Mouse (Mus musculus) kidney, adult 9 months (tissue): ENCODE results near the gene Vamp5.

ENCODE experiments used
- DNase-seq: peaks from one replicate; pipeline ENCODE4 v3.0.0; 2022

Vamp5 gene

DNA sequence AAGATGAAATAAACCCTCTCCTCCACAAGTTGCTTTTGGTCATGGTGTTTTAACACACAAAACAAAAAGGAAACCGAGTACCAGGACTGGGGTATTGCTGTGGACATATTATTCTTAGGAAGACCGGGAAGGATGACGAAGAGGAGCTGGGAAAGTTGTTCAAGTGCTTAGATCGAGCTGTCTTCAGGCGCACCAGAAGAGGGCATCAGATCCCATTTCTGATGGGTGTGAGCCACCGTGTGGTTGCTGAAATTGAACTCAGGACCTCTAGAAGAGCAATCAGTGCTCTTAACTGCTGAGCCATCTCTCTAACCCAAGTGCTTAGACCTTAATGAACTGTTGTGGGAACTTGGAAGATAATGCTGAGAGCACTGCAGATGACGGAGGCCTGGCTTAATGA, 16.3 kb downstream of the Vamp5 start:
- DNase-seq = peak; percentile 31

DNA sequence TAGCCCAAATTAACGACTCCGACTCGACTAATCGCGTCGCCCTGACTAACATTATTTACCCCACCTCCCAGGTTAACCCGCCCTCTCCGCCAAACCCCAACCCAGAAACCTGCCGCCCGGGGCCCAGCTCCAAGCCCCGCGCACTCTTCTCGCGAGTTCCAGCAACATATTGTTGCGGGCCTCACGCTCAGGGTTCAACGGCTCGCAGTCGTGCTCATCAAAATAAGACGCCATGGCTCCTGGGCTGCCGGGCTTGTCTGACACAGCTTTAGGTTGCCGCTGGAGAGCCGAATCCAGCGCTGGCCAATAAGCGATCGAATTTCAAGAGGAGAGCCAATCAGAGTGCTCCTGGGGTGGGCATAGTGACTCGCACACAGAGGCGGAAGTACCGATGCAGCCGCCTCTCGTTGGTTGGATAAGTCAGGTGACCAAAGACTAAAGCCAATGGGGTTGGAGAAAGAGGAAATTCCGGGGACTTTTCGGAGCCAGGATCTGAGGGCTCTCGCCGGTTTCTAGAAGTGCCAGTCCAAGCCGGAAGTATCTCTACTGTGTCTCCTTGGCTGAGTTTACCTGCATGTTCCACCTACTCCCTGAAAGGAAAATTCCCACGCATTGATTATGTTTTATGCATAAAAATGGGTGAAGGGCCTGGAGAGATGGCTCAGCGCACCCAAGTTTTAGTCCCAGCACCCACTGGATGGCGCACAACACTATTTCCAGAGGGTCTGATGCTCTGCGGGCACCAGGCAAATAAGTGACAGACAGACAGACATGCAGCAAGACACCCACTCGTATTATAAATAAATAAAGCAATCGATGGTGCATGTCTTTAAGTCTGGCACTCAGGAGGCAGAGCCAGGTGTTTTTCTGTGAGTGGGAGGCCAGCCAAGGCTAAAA, 17.9 kb downstream of the Vamp5 start:
- DNase-seq = peak; percentile 99

DNA sequence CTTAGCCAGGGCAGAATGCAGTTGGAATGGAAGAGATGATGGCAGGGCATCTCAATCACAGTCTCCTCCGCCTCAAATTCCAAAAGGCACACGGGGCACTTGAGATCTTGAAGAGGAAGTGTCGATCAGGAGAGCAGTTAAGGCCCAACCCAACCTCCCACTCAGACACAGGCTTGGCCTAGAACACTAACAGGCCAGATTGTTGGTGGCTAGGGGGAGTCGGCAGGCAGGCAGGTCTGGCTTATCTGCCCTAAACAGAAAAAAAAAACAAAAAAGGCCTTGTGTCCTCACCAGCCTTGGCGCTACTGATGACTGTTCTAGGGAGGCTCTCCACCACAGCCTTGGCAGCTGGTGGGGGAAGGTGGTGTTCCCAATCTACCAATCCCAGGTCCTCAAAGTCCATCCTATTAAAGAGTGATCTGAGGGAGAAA, 19.1 kb downstream of the Vamp5 start:
- DNase-seq = no peak

DNA sequence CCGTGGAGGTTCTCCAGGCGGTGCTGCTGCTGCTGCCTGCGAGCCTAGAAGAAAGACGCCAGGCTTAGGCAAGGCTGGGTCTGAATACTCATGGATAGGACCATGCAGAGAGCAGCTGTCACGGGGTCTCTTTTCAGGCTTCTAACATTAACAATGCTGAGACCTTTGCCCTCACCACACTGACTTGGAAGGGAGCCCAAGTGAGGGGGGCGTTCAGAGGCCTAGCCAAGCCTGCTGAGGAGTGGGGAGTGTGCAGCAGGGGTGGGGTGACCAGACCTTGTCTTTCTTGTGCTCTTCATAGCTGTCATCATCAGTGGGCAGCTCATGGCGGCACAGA, 19.7 kb downstream of the Vamp5 start:
- peak; percentile 88 for DNase-seq

DNA sequence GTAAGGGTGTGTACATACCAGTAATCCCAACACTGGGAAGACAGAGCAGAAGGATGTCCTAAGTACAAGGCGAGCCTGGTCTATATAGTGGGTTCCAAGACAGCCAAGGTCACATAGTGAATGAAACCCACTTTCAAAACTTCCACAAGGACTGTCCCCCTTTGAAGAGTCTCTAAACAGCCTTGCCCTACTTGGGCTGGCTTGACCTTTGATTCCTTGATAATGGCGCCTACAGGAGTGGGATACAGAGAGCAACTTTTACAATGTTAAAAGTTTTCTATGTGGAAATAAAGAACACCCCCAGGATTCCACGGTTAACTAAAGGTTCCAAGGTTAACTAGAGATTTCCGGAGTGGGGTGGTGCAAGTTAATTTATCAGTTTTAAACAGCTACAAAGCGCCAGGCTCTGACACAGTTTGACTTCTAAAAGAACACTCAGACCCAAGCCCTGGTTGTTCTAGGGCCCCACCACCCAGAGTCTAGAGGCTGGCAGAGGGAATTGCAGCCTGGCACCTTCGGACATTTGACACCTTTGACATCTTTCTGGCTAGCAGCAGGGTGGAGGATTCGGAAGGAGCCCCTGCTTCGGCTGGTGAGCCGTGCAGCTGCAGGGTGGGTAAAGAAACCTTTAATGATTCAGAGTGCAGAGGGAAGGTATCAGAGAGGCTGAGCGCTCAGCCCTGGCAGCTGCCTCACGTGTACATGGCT, 20.2 kb downstream of the Vamp5 start:
- DNase-seq = peak; percentile 90

DNA sequence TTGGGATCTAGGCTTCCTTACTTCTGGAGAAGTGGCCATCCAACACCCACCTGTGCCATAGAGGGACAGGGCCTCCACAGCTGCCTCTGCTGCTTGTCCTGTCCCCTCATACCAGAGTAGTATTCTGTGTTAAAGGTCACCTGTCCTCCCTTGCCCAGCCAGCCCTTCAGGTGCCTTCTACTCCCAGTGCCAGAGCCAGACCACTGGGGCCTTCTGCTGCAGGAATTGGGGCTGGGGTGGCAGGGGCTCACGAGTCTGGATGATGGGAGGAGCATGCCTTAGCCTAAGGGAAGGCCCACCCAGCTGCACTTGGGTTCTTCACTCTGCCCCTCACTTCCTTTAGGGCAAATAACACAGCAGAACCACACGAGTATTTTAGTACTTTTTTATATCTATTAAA, 20.9 kb downstream of the Vamp5 start:
- no peak for DNase-seq

DNA sequence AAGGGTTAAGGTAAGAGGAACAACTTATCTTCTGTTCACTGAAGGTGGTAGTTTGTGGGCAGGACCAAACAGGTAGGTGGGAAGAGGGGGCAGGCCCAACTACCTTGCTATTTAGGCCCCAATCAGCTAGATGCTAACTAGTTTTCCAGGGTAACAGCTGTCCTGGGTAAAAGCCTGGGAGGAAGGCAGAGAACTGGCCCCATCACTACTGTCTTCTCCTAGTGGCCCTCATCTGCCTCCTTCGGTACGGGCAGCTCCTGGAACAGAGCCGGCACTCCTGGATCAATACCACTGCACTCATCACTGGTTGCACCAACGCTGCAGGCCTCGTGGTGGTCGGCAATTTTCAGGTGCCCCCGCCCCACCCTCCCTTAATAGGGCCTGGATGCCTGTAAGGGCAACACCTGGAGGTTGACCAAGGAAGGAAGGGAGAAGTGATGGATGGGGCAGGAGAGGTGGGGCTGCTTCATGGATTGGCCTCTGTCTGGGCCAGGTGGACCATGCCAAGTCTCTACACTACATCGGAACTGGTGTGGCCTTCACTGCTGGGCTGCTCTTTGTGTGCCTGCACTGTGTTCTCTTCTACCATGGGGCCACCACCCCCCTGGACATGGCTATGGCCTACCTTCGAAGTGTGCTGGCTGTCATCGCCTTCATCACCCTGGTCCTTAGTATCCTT, 22.0 kb downstream of the Vamp5 start:
- DNase-seq = no peak

DNA sequence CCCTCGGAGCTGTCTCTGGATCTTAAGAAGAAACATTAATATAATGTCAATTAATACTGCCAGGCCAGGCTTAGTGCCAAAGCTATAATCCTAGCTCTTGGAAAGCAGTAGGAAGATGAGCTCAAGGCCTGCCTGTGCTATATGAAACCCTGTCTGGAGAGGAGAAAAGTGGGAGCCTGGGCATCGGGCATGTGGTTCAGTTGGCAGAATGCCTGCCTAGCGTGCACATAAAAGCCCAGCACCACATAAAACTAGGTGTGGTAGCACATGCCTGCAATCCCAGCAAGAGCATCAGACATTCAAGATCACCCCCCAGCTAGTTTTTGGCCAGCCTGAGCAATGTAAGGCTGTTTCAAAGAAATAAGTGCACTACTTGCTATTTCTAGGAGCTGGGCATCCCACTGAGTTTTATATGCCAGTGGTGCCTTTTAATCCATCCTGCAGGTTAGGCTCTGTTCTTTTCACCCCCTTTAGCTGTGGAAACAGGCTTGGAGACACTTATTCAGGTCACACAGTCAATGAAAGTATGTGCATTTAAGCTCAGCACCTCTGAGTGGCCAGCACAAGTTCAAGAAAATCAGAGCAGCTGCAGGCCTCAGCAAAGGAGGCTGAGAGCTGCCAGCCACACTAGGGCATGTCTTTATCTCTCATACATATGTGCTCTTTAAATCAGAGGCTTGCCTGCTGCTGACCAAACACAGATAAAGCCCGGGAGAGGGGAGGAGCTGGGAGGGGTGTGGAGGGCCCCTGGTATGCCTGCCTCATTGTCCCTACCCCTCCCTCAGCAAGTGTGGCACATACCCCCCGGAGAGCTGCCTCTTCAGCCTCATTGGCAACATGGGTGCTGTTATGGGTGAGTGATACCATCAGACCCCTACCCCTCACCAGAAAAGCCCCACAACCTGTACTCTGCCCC, 22.8 kb downstream of the Vamp5 start:
- DNase-seq = peak; percentile 44

DNA sequence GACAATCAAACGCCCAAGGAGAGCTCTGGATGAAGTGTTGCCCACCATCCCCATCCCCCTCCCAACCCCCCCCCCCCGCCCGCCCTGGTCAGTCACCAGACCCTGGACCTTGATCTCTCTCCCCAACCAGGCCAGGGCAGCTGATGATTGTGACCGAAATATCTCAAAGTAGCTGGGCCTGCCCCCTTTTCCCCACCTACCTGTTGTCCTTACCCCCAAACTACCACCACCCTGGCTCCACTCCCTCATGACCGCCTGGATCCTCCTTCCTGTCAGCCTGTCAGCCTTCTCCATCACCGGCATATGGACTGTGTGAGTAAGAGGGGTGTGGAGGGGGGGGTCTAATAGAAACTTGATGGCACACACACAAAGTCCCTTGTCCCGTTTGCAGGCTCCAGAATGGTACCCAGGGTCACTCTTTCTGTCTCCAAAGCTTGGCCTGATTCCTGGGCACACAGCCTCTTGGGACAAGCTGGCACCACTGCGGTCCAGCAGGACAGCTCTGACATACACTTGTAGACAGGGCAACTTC, 24.2 kb downstream of the Vamp5 start:
- peak; percentile 74 for DNase-seq

DNA sequence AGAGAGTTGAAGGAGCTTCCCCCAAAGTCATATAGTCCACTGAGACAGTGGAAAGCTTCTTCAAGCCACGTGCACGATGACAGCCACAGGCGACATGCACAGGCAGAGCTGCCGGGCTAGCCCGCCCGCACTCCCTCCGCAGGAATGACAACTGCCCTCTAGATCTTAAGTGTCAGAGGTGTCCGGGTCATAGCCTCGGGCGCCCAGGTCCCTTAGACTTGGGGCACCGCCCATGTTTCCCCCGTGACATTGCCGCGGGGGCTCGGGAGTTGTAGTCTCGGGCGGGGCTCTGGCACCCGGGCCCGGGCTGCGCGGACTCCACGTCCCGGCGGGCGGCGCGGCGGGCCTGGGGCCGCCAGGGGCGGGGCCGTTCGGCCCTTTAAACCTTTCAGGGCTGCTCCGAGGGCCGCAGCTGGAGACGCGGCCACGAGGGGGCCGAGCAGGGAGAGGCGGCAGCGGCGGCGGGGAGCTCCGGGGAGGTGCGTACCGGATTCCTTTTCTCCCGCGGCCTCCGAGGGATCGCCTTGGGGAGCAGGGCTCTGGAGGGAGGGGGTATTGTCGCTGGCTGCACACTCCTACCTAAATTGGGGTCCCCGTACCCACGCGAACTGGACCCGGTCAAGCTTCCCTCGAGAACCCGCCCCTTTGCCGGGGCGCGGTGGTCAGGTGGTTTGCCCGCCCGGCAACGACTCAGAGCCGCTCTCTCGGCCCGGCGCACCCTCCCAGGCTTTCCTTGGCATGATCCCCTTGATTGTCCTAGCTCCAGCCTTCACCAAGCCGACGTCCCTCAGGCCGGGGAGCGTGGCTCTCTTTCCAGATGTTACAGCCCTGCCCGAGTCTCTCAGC, 25.0 kb downstream of the Vamp5 start, which contains the start of gene Tmem150a:
TSS of gene Tmem150a (plus strand) at position 382 of the 846 bp plus-strand sequence.
- peak; percentile 93 for DNase-seq

DNA sequence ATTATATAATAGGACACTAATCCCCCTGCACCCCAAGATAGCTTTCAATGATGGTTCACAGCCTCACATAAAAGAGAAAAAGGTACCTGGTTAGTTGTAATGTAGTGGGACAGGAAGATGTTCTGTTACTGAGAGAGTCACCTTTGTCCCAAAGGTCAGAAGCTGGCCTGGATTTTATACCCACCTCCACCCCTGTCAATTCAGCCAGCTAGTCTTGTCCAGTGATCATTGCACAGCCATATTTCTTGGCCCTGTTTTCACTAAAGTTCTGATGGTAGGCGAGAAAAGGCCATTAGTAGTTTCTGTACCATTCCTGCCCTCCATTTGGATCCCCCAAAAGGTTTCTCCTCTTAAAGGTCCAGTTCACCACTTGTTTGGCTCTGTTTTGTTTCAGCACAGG, 26.2 kb downstream of the Vamp5 start:
- DNase-seq = peak; percentile 54

DNA sequence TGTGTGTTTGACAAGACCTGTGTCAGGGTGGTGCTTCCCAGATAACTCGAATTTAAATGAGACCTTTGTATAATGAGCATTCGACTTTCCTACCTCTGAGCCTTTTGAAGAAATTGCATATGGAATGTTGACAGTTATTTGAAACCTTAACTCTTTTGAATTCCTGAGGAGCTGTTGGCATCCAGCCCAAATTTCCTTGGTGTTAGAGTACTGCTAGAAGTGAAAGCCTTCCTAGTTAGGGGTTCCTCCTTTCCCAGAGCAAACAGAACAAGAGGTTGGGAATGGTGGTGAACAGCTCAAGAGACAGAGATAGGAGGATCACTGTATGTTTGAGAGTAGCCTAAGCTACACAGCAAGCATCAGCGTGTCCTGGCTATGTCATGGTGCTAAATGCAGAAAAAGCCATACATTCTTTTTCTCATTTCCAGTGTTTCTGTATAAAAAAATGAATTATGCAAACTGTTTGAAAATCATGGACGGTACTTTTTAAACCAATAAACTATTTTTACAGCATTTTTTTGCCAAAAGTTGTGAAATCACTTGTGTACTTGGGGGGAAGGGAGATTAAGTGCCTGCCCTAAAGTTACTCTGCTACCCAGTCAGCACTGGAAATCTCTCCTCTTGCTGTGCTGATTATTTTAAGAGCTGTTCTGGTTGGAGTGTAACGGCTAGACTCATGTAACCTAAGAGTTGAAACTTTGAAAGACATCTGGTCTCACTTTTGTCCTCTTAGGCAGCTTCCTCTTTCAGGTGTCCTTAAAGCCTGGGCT, 27.4 kb downstream of the Vamp5 start:
- DNase-seq = peak; percentile 58

DNA sequence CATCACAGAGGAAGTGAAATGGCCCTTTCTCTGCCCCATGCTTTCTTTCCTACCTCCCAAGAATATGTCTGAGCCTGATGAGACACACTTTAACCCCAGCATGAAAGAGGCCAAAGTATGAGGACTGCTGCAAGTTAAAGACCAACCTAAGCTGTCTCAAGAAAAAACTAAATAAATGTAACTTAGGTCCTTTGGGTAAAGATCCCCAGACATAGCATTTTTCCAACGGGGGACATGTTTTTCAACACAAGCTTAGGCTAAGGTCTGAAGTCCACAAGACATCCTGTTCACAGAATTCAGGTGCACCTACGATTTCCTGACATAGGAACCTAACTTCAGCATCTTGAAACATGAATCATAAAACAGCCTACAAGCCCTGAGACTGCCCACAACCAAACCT, 30.1 kb downstream of the Vamp5 start:
- DNase-seq = peak; percentile 67

DNA sequence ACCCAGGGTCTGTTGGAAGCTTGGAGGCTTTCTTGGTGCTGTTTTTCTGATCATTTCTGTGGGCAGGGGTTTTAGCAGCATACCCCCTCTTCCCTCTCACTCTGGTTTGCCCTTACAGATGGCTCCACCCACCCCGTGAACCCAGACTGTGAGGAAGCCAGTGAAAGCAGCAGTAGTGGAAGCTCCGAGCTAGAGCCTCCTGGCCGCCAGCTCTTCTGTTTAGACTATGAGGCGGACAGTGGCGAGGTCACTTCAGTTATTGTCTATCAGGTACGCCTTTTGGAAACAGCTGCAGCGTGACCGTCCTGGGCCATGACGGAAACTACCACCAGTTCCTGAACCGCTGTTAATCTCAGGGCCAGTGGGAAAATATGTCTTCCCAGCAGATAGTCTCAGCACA, 31.9 kb downstream of the Vamp5 start:
- DNase-seq = peak; percentile 63

DNA sequence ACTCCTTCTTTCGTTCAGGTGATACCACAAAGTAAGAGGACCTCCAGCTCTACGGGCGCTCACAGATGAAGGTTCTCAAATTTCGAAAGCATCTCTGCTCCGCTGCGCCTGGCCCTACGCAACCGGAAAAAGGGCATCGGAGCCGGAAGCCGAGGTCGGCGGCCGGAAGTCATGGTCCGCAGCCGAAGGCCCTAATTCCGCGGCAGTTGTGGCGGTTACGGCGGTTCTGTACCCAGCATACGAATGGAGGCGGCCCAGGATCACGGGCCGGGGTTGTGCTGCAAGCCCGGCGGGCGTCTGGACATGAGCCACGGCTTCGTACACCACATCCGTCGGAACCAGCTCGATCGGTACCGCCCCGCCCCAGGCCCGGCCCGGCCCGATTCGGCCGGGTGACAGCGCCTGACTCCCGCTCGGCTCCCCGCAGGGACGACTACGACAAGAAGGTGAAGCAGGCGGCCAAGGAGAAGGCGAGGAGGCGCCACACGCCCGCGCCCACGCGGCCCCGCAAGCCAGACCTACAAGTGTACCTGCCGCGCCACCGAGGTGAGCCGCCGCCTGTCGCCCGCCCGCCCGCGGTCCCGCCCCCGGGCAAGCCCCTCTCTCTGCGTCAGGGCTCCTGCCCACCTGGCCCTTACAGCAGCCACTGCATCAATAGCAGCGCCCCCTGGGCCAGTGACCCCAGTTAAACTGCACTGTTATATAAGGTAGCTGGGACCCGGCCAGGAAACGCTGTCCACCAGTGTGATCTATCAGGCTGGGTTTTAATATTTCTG, 32.9 kb downstream of the Vamp5 start, which contains the start of gene 0610030E20Rik:
TSS of gene 0610030E20Rik (plus strand) at position 152 of the 776 bp plus-strand sequence.
- DNase-seq = peak; percentile 98

DNA sequence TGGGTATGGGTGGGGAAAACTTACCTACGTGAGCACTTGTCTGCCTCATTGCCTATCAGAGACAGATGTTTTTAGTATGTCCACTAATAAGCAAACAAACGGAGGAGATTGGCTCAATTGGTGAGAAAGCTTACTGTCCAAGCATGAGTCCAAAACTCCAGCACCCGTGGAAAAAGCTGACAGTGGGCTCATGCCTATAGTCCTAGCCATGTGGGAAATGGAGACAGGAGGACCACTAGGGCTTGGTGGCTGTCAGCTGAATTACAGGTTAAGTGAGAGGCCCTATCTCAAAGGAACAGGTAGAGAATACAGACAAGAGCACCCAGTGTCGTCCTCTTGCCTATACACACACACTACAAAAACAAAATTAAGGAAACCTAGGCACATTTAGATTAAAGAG, 34.0 kb downstream of the Vamp5 start:
- DNase-seq = peak; percentile 24

DNA sequence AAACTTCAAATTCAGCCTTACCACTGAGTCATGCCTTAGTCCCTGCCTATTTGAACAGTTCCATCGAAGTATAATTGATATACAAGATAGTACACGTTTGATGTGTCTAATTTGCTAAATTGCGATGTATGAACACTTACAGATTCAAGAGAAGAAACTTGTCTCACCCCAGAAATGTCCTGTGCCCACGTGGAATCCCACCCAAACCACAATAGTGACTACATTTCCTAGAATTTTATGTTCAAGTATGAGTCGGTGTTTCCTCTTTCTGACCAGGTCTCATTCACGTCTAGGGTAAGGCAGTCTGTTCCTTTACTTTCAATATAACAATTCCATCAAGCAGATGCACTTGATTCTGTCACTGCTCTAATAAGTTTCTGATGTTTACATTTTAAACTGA, 34.6 kb downstream of the Vamp5 start:
- DNase-seq = no peak

DNA sequence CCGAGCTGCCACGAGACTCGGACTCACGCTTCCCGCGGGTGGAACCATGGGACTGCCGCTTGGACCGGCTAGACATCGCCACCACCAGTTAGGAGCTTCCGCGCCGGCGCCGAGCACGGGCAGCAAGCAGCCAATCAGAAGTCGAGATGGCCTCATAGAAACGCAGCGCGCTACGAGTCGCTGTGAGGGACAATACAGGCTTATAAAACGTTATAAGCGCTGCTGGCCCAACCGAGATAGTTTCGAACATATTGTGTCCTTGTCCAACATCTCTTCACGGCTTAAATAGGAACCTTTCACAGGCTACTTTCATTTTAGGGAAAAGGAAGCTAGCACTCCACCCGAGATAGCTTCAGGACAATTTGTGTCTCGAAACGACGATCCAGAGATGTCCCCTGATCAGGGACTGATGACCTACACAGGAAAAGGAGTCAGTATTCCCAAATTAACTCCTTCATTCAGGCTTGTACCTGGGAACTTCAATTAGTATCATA, 35.1 kb downstream of the Vamp5 start, which contains the start of gene Usp39:
TSS of gene Usp39 (minus strand) at position 111 of the 494 bp plus-strand sequence.
- peak; percentile 96 for DNase-seq

DNA sequence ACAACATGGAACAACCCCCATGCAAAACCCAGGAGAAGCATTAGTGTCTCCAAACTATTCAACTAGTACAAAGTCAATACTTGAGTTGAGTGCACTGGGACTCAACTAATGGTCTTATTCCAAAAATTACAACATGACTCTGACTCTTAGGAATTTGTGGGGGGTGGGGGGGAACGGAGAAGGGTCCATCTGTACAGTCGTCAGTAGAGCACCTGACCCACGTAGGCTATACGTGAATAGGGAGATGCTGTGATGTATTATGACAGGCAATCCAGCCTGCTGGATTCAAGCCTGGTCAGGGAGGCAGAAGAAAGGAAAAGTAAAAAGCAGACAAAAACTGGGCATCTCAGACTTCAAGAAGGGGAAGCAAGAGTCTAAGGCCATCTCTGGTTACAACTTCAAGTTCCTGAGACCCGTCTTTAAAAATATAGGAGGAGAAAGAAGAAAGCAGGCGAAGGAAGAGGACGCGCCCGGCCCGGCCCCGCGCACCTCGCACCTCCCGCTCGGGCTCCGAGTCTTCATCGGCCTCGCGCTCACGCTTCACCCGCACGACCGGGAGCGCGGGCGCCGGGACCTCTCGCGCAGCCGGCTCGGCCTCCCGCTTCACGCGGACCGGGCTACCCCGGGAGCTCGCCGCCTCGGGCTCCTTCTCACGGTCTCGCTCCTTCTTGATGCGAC, 35.7 kb downstream of the Vamp5 start:
- DNase-seq = no peak
